Mouse (Mus musculus): ENCODE measurements around the gene Rasal2. TPM values are rescaled to one million over a fixed set of nuclear protein-coding genes. Genes with fewer than 3 reads are reported as not detected.
"Not testable (repeated sequence)": the region's sequence is repeated elsewhere in the genome, so short reads cannot be mapped to it uniquely, and the experiment has no call there.

The Rasal2 gene
- total RNA-seq, 2 experiments from 2014 or later, result 83.8 to 89.4 TPM

- no peak for DNase-seq (ENCODE audit: low spot score in 2 of 2)
- intact Hi-C loops (cut with DNase I), result loop anchor here (5.0 kb wide), 2 partner anchors 118 to 193 kb away; no protein-coding TSS in a partner anchor
These were observed 136.6 kb downstream of the Rasal2 start for GRCm38 (mm10) chr1:157275672-157276307.

- DNase-seq (ENCODE audit: low spot score in 2 of 2), result peak in 1 of 2 experiments; percentile 24
- intact Hi-C loops (cut with DNase I), result no loop called here
These were observed 144.5 kb downstream of the Rasal2 start for GRCm38 (mm10) chr1:157267894-157268293.

GRCm38 (mm10) chr1:157256562-157256961 lies 155.8 kb downstream of the Rasal2 start:
- intact Hi-C loops (cut with DNase I), result no loop called here
- DNase-seq (ENCODE audit: low spot score in 2 of 2), result peak in 1 of 2 experiments; percentile 80

- DNase-seq (ENCODE audit: low spot score in 2 of 2), result no peak
- intact Hi-C loops (cut with DNase I), result no loop called here
These were observed 156.6 kb downstream of the Rasal2 start for GRCm38 (mm10) chr1:157255776-157256175.

GRCm38 (mm10) chr1:157253600-157254490 lies 158.6 kb downstream of the Rasal2 start:
- DNase-seq (ENCODE audit: low spot score in 2 of 2), result no peak
- intact Hi-C loops (cut with DNase I), result no loop called here

GRCm38 (mm10) chr1:157248112-157248511 lies 164.3 kb downstream of the Rasal2 start:
- DNase-seq (ENCODE audit: low spot score in 2 of 2), result peak in 1 of 2 experiments; percentile 38
- intact Hi-C loops (cut with DNase I), result no loop called here

- intact Hi-C loops (cut with DNase I), result no loop called here
- DNase-seq (ENCODE audit: low spot score in 2 of 2), result no peak
These were observed 165.1 kb downstream of the Rasal2 start for GRCm38 (mm10) chr1:157247341-157247740.

GRCm38 (mm10) chr1:157246779-157247178 lies 165.6 kb downstream of the Rasal2 start:
- no peak for DNase-seq (ENCODE audit: low spot score in 2 of 2)
- intact Hi-C loops (cut with DNase I), result no loop called here

GRCm38 (mm10) chr1:157244453-157244790 lies 168.0 kb downstream of the Rasal2 start:
- intact Hi-C loops (cut with DNase I), result no loop called here
- no peak for DNase-seq (ENCODE audit: low spot score in 2 of 2)

- intact Hi-C loops (cut with DNase I), result no loop called here
- peak in 1 of 2 experiments; percentile 47 for DNase-seq (ENCODE audit: low spot score in 2 of 2)
These were observed 168.6 kb downstream of the Rasal2 start for GRCm38 (mm10) chr1:157243576-157244452.

- DNase-seq (ENCODE audit: low spot score in 2 of 2), result no peak
- intact Hi-C loops (cut with DNase I), result no loop called here
These were observed 172.7 kb downstream of the Rasal2 start for GRCm38 (mm10) chr1:157239687-157240086.

- DNase-seq (ENCODE audit: low spot score in 2 of 2); intact Hi-C loops (cut with DNase I): not testable (repeated sequence)
These were observed 175.6 kb downstream of the Rasal2 start for GRCm38 (mm10) chr1:157236650-157237344.

- peak in 1 of 2 experiments; percentile 32 for DNase-seq (ENCODE audit: low spot score in 2 of 2)
- intact Hi-C loops (cut with DNase I), result no loop called here
These were observed 178.9 kb downstream of the Rasal2 start for GRCm38 (mm10) chr1:157233451-157233850.

GRCm38 (mm10) chr1:157232372-157232771 lies 180.0 kb downstream of the Rasal2 start:
- DNase-seq (ENCODE audit: low spot score in 2 of 2), result peak in 1 of 2 experiments; percentile 52
- intact Hi-C loops (cut with DNase I), result no loop called here

GRCm38 (mm10) chr1:157231016-157231415 lies 181.4 kb downstream of the Rasal2 start:
- intact Hi-C loops (cut with DNase I), result no loop called here
- peak in 1 of 2 experiments; percentile 75 for DNase-seq (ENCODE audit: low spot score in 2 of 2)

GRCm38 (mm10) chr1:157230386-157230785 lies 182.0 kb downstream of the Rasal2 start:
- DNase-seq (ENCODE audit: low spot score in 2 of 2), result no peak
- intact Hi-C loops (cut with DNase I), result no loop called here

- intact Hi-C loops (cut with DNase I), result no loop called here
- no peak for DNase-seq (ENCODE audit: low spot score in 2 of 2)
These were observed 187.4 kb downstream of the Rasal2 start for GRCm38 (mm10) chr1:157225013-157225412.

GRCm38 (mm10) chr1:157220910-157221309 lies 191.5 kb downstream of the Rasal2 start:
- intact Hi-C loops (cut with DNase I), result loop anchor here (2.0 kb wide), 1 partner anchor 52 kb away; no protein-coding TSS in a partner anchor

GRCm38 (mm10) chr1:157220466-157220865 lies 191.9 kb downstream of the Rasal2 start:
- intact Hi-C loops (cut with DNase I), result loop anchor here (2.0 kb wide), 1 partner anchor 52 kb away; no protein-coding TSS in a partner anchor
- peak in 1 of 2 experiments; percentile 80 for DNase-seq (ENCODE audit: low spot score in 2 of 2)

More at GRCm38 (mm10) chr1:157220910-157221309, 191.5 kb downstream of the Rasal2 start:
- DNase-seq (ENCODE audit: low spot score in 2 of 2), result no peak

Data from left cerebral cortex, postnatal 25 days (tissue).